Mouse (Mus musculus) thymus, adult 2 months (tissue): ENCODE data around the gene Mthfd2l. TPM values are rescaled to one million over a fixed set of nuclear protein-coding genes. Genes with fewer than 3 reads are reported as not detected.

Source experiments
- DNase-seq: peaks from one replicate; pipeline ENCODE4 v3.0.0; 2021
- H3K27ac ChIP-seq: fragments of 200-500 bp; 2 replicates; pipeline ENCODE4 v1.5.1; 2012; ENCODE audit warnings: low read length, control low read depth; ENCODE audit not compliant: control insufficient read depth, insufficient read depth
- H3K27me3 ChIP-seq: fragments of 200-500 bp; 2 replicates; pipeline ENCODE4 v1.6.1; 2012; ENCODE audit warnings: mild to moderate bottlenecking, low read length, moderate library complexity, mixed read lengths; ENCODE audit not compliant: control insufficient read depth, insufficient read depth
- H3K36me3 ChIP-seq: fragments of 200-500 bp; 2 replicates; pipeline ENCODE4 v1.6.1; 2012; ENCODE audit warnings: mild to moderate bottlenecking, low read length, moderate library complexity; ENCODE audit not compliant: control insufficient read depth, insufficient read depth
- H3K4me1 ChIP-seq: fragments of 200-500 bp; replicated peaks from 2 replicates; pipeline ENCODE4 v1.6.1; 2012; ENCODE audit warnings: low read length; ENCODE audit not compliant: control insufficient read depth, insufficient read depth
- H3K4me3 ChIP-seq: fragments of 200-500 bp; 2 replicates; pipeline ENCODE4 v1.5.1; 2012; ENCODE audit warnings: mild to moderate bottlenecking, low read length, control low read depth, moderate library complexity; ENCODE audit not compliant: control insufficient read depth, insufficient read depth
- CTCF ChIP-seq: fragments of 200-500 bp; IDR thresholded peaks from 2 replicates; pipeline ENCODE4 v1.5.1; 2012; ENCODE audit warnings: mild to moderate bottlenecking, control low read depth, low read length, moderate library complexity, borderline replicate concordance; ENCODE audit not compliant: control insufficient read depth, poor library complexity, insufficient read depth; ENCODE audit errors: extremely low read depth
- POLR2A ChIP-seq: fragments of 200-500 bp; IDR thresholded peaks from 2 replicates; pipeline ENCODE4 v1.6.1; 2012; ENCODE audit warnings: mild to moderate bottlenecking, low read length, control low read depth, moderate library complexity; ENCODE audit not compliant: control insufficient read depth, poor library complexity, insufficient read depth; ENCODE audit errors: extremely low read depth
- WGBS: fragments of 180-500 bp; shearing (Covaris S2); methylation state at CpG from one replicate; pipeline ENCODE4 v1.1.7; 2018; 5-methylcytosine and 5-hydroxymethylcytosine counted together
- polyA plus RNA-seq: library from polyadenylated mRNA; depleted of rRNA; stranded (reverse); fragments of >200 nt; gene quantifications from 2 replicates; pipeline ENCODE4 v1.2.3, GENCODE M21; 2012

Gene Mthfd2l
- polyA plus RNA-seq, 1 experiment, result 23.5 TPM

DNA sequence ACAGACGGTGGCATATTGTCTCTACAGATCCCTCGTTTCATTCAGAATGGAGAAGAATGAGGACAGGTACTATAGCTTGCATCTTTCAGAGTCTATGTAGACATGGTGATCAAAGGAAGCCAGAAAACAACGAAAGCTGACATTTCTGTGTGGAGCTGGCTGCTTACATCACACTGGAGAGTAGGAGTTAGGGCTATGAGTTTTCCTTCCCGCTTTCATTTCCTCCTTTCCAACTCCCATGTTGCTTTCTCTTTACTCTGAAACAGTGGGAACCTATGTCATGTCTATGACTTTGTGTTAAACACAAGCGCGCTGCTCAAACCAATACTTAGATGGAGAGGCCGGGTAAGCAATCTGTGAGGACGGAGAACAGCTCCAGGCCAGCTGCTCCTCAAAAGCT is 69.0 kb downstream of the Mthfd2l start:
- no peak overlapping the region for H3K27ac ChIP-seq
- 93% methylated on average over 8 of the region's 8 CpGs for WGBS
- TF ChIP-seq CTCF, result no peak
- TF ChIP-seq POLR2A, result no peak
- H3K4me3 ChIP-seq, result no peak overlapping the region
- DNase-seq, result no peak
- no peaks in the 10 kb centered on the region for H3K36me3 ChIP-seq
- no peaks in the 10 kb centered on the region for H3K4me1 ChIP-seq
- H3K27me3 ChIP-seq, result no peaks in the 10 kb centered on the region

DNA sequence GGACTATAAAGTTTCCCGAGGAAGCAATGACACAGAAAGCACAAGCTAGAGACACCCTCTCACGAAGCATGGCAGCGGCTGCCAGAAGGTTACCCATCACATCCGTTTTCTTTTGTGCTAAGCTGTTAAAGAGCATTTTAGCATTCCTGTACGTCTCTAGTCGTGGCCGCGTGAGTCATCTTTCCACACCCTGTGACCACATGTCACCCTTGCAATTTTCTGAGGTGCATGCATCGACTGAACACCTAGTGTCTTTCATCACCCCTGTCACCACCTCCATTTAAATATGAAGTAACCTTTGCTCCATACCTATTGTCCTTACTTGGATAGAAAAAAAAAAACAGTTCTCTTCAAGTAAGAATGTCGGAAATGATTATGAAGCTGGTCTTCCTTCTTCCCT is 84.3 kb downstream of the Mthfd2l start:
- H3K4me1 ChIP-seq, result no peaks in the 10 kb centered on the region
- DNase-seq, result no peak
- WGBS, result 92% methylated on average over 10 of the region's 10 CpGs

DNA sequence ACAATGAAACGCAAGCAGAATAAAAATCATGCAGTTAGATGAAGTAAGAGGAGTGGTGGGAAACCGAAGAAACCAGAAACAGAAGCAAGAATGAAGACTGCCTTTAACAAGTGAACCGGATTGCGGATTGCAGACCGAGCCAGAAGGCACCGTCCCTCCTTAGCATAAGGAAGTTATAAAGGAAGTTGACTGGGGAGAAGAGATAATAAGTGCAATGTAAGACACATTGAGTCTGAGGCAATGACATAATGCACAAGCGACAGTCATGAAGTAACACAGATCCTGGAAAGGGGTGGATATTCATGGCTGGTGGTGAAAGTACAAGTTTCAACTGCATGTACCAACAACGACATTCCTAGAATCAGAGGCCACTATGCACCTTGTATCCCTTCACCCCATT is 92.2 kb downstream of the Mthfd2l start:
- Histone ChIP-seq H3K27ac (no peak overlapping the region), H3K36me3 (no peaks in the 10 kb centered on the region), H3K4me1 (no peaks in the 10 kb centered on the region), H3K27me3 (no peaks in the 10 kb centered on the region), H3K4me3 (no peak overlapping the region)
- DNase-seq, result no peak
- WGBS, result 71% methylated on average over 8 of the region's 8 CpGs
- TF ChIP-seq CTCF (no peak), POLR2A (no peak)

More for the DNA sequence above, 84.3 kb downstream of the Mthfd2l start:
- Histone ChIP-seq H3K27me3 (no peaks in the 10 kb centered on the region), H3K36me3 (no peaks in the 10 kb centered on the region), H3K27ac (no peak overlapping the region), H3K4me3 (no peak overlapping the region)
- TF ChIP-seq CTCF (no peak), POLR2A (no peak)

DNA sequence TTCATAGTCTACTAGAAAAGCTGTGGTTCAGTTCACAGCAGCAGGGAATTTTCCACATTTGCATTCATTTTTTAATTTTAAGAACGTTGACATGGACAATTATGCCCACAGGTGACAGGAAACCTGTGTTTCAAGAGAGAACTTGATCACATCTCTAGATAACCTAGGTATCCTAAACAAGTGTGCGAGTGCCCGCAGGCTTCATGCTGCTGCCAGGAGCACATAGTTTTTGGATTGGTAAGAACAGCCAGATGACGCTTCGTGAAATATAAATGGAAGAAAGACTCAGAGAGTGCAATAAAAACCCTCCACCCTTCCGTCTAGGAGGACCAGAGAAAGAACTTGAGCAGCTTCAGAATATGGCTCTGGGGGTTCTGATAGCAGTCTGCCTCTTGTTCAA is 96.2 kb downstream of the Mthfd2l start, which contains the start of gene Epgn:
Gene Epgn, plus strand, starts transcription at position 301 of the 400 bp plus-strand sequence.
- Histone ChIP-seq H3K27ac (no peak within 1 kb of the TSS), H3K4me3 (no peak within 1 kb of the TSS), H3K27me3 (no peaks in the 10 kb centered on the region), H3K4me1 (no peaks in the 10 kb centered on the region), H3K36me3 (no peaks in the 10 kb centered on the region)
- TF ChIP-seq CTCF, result no peak
- TF ChIP-seq POLR2A, result no peak
- DNase-seq, result no peak
- 85% methylated on average over 6 of the region's 6 CpGs for WGBS

DNA sequence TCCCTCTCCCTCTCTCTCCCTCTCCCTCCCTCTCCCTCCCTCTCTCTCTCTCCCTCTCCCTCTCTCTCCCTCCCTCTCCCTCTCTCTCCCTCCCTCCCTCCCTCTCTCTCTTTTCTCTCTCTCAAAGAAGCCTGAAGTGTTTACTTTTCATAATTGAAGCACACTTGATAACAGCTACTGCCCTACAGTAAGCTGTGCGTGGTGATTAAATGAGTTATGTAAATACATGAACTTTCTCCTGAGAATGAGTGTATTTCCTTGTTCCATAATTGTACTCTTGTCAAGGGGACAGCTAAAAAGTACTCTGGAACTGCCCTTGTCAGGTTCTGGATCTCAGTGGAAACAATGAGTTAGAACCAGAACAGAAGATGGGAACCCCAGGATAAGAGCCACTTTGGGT is 96.9 kb downstream of the Mthfd2l start:
- DNase-seq, result no peak
- Histone ChIP-seq H3K4me3 (no peak overlapping the region), H3K36me3 (no peaks in the 10 kb centered on the region), H3K27me3 (no peaks in the 10 kb centered on the region), H3K4me1 (no peaks in the 10 kb centered on the region), H3K27ac (no peak overlapping the region)
- TF ChIP-seq POLR2A (no peak), CTCF (no peak)
- WGBS, result 93% methylated on average over 1 of the region's 1 CpGs

DNA sequence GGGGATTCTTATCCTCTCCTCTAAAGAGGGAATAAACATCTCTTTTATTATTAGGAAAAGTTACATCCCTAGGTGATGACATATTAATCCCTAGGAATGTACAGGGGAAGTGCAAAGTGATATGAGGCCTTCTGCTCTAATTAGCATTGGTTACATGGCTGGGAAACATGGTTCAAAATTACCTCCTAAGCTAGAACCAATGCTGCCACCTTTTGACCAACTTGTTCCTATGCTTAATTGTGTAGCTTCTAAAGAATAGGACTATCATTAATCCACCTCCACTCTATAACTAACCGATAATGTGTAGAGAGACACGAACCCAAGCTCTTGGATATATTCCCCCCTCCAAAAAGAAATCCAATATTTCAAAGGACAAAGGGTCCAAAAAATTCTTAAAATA is 99.7 kb downstream of the Mthfd2l start:
- no peak for DNase-seq
- no peak overlapping the region for H3K27ac ChIP-seq
- no peaks in the 10 kb centered on the region for H3K36me3 ChIP-seq
- 84% methylated on average over 2 of the region's 2 CpGs for WGBS
- TF ChIP-seq POLR2A, result no peak
- no peak for TF ChIP-seq CTCF
- H3K27me3 ChIP-seq, result no peaks in the 10 kb centered on the region
- H3K4me3 ChIP-seq, result no peak overlapping the region
- H3K4me1 ChIP-seq, result no peaks in the 10 kb centered on the region

DNA sequence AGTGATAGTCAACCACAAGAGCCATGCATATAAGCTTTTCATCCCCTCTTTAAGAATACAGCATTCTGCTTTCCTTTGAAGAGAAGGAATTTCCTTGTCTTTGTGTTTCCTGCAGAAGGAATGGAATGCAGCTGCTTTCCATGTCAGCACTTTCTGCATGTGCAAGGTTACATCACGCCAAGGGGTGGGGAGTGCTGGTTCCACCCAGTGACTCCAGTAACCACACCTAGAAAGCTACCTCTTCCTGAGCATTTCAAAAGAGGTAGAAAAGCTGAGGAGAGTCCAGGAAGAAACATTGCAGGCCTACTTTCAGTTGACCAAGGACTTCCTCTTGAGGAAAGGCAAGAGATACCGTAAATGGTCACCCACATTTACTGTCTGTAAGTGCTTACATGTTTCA is 104.4 kb downstream of the Mthfd2l start:
- TF ChIP-seq CTCF (no peak), POLR2A (no peak)
- H3K27ac ChIP-seq, result no peak overlapping the region
- DNase-seq, result no peak
- no peaks in the 10 kb centered on the region for H3K36me3 ChIP-seq
- H3K27me3 ChIP-seq, result no peaks in the 10 kb centered on the region
- no peaks in the 10 kb centered on the region for H3K4me1 ChIP-seq
- WGBS, result 50% methylated on average over 2 of the region's 2 CpGs
- no peak overlapping the region for H3K4me3 ChIP-seq

DNA sequence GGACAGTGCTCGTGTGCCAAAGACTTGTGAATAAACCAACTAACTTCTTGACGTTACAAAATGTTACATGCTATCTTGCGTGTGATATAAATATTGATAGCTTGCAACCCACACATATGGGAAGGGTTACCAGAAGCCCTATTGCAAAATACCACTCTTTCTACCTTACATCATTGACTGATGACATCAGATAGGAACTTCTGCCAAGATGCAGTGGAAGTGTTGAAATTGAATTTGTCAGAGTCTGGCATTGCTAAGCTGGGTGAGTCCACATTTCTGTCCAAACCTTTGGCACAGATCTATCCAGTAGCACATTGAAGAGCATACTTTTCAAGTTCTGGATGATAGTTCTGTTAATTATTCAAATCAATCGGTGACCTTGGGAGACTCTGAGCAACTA is 105.7 kb downstream of the Mthfd2l start:
- Histone ChIP-seq H3K27ac (no peak overlapping the region), H3K4me3 (no peak overlapping the region), H3K27me3 (no peaks in the 10 kb centered on the region), H3K36me3 (no peaks in the 10 kb centered on the region), H3K4me1 (no peaks in the 10 kb centered on the region)
- no peak for TF ChIP-seq CTCF
- no peak for TF ChIP-seq POLR2A
- 91% methylated on average over 4 of the region's 4 CpGs for WGBS
- DNase-seq, result no peak
